Mouse (Mus musculus): ENCODE data around the gene Mrpl47.

GRCm38 (mm10) chr3:32737172-32737655 lies at the start of gene Mrpl47:
- TF ChIP-seq CTCF (IDR thresholded peaks at IDR 0.05; ENCODE audit: borderline replicate concordance, control insufficient read depth, extremely low read depth, insufficient read depth, low read length, poor library complexity) (no peak), POLR2A (IDR thresholded peaks at IDR 0.05; ENCODE audit: control insufficient read depth, extremely low read depth, insufficient read depth, low read length, poor library complexity) (no peak)
